Mouse (Mus musculus) lung, postnatal 0 days (tissue): ENCODE measurements around the gene Cfap57. TPM values are rescaled to one million over a fixed set of nuclear protein-coding genes. Genes with fewer than 3 reads are reported as not detected.
"Not testable (repeated sequence)": the region's sequence is repeated elsewhere in the genome, so short reads cannot be mapped to it uniquely, and the experiment has no call there.

ENCODE experiments used
- ATAC-seq: fragments of 200-750 bp; cut with Nextera tagmentation; 2 replicates; pipeline ENCODE4 v1.8.0; 2017; ENCODE audit warnings: moderate library complexity
- DNase-seq: peaks from one replicate; pipeline ENCODE4 v3.0.0-alpha.2; 2016; ENCODE audit warnings: low spot score
- H3K27ac ChIP-seq: fragments of 300-500 bp; sonication (generic); 2 replicates; pipeline ENCODE4 v1.5.1; 2014; ENCODE audit warnings: antibody characterized with exemption, mild to moderate bottlenecking, low read length, mixed read lengths
- H3K27me3 ChIP-seq: fragments of 300-500 bp; sonication (generic); replicated peaks from 2 replicates; pipeline ENCODE4 v1.6.1; 2014; ENCODE audit warnings: low read length, mixed read lengths; ENCODE audit not compliant: insufficient read depth
- H3K36me3 ChIP-seq: fragments of 300-500 bp; sonication (generic); 2 replicates; pipeline ENCODE4 v1.6.1; 2014; ENCODE audit warnings: low read length, mixed read lengths; ENCODE audit not compliant: insufficient read depth
- H3K4me1 ChIP-seq: fragments of 300-500 bp; sonication (generic); 2 replicates; pipeline ENCODE4 v1.6.1; 2014; ENCODE audit warnings: antibody characterized with exemption, low read depth, low read length, mixed read lengths; ENCODE audit not compliant: insufficient read depth
- H3K4me2 ChIP-seq: fragments of 300-500 bp; sonication (generic); replicated peaks from 2 replicates; pipeline ENCODE4 v1.6.1; 2014; ENCODE audit warnings: low read depth, mild to moderate bottlenecking, low read length, moderate library complexity, mixed read lengths
- H3K4me3 ChIP-seq: fragments of 300-500 bp; sonication (generic); 2 replicates; pipeline ENCODE4 v1.5.1; 2014; ENCODE audit warnings: low read depth, low read length
- H3K9ac ChIP-seq: fragments of 300-500 bp; sonication (generic); replicated peaks from 2 replicates; pipeline ENCODE4 v1.6.1; 2014; ENCODE audit warnings: low read depth, mild to moderate bottlenecking
- H3K9me3 ChIP-seq: fragments of 300-500 bp; sonication (generic); 2 replicates; pipeline ENCODE4 v1.6.1; 2016; ENCODE audit warnings: low read length, mixed read lengths
- CTCF ChIP-seq: IDR thresholded peaks from 2 replicates; pipeline ENCODE4 v1.5.1; 2016; ENCODE audit warnings: antibody characterized with exemption, mild to moderate bottlenecking
- EP300 ChIP-seq: IDR thresholded peaks from 2 replicates; pipeline ENCODE4 v1.6.1; 2016; ENCODE audit warnings: antibody characterized with exemption, mild to moderate bottlenecking, control low read depth
- whole genome bisulfite sequencing: fragments of 180-500 bp; shearing (Covaris S2); extraction: QIAGEN DNeasy Blood & Tissue Kit; methylation state at CpG from one replicate; pipeline ENCODE4 v1.1.7; 2014; 5-methylcytosine and 5-hydroxymethylcytosine counted together
- polyA plus RNA-seq: library from polyadenylated mRNA; unstranded; fragments of >200 nt; fragmentation: Nextera tagmentation; extraction: Ambion mirVana; gene quantifications from 2 replicates; pipeline ENCODE4 v1.2.1, GENCODE M21; 2015

The Cfap57 gene
- polyA plus RNA-seq, 1 experiment from 2014 or later: 1.7 TPM

GRCm38 (mm10) chr4:118516699-118517496, 103.7 kb downstream of the Cfap57 start:
- Histone ChIP-seq H3K4me2 (no peak overlapping the region), H3K27ac (no peak overlapping the region), H3K9ac (no peak overlapping the region), H3K27me3 (no peaks in the 10 kb centered on the region), H3K4me1 (peaks cover 6% of the 10 kb centered on the region; the same call in 1 of the 2 replicates), H3K4me3 (no peak overlapping the region), H3K9me3 (no peaks in the 10 kb centered on the region), H3K36me3 (no peaks in the 10 kb centered on the region)
- ATAC-seq (0 out of 2 replicates have a peak, but pooled peaks have one; percentile 11), DNase-seq (no peak)
- WGBS: 14% methylated on average over 20 of the region's 20 CpGs
- TF ChIP-seq CTCF (peak; percentile 44), EP300 (no peak)

GRCm38 (mm10) chr4:118509050-118509449, 111.5 kb downstream of the Cfap57 start:
- peak overlapping the region; percentile 21; the same call in 1 of the 2 replicates for H3K27ac ChIP-seq
- TF ChIP-seq EP300 (no peak), CTCF (no peak)
- DNase-seq (peak; percentile 30), ATAC-seq (no peak)
- no peak overlapping the region for H3K4me2 ChIP-seq
- no peaks in the 10 kb centered on the region; the same call in 1 of the 2 replicates for H3K4me1 ChIP-seq
- no peaks in the 10 kb centered on the region for H3K9me3 ChIP-seq
- no peaks in the 10 kb centered on the region for H3K27me3 ChIP-seq
- 13% methylated on average over 6 of the region's 6 CpGs for WGBS
- no peaks in the 10 kb centered on the region for H3K36me3 ChIP-seq
- no peak overlapping the region for H3K4me3 ChIP-seq
- no peak overlapping the region for H3K9ac ChIP-seq

GRCm38 (mm10) chr4:118507171-118507570, 113.4 kb downstream of the Cfap57 start:
- H3K27me3 ChIP-seq, ATAC-seq, H3K9ac ChIP-seq, H3K4me2 ChIP-seq, DNase-seq, H3K9me3 ChIP-seq, H3K4me3 ChIP-seq, H3K36me3 ChIP-seq, H3K4me1 ChIP-seq, H3K27ac ChIP-seq: not testable (repeated sequence)
- 73% methylated on average over 1 of the region's 1 CpGs for WGBS

- peak; percentile 32 for ATAC-seq
- no peak for TF ChIP-seq EP300
- TF ChIP-seq CTCF: no peak
- no peaks in the 10 kb centered on the region; the same call in 1 of the 2 replicates for H3K4me1 ChIP-seq
- no peak overlapping the region for H3K4me3 ChIP-seq
- 24% methylated on average over 3 of the region's 3 CpGs for WGBS
- no peak overlapping the region for H3K9ac ChIP-seq
- no peaks in the 10 kb centered on the region for H3K9me3 ChIP-seq
- H3K27me3 ChIP-seq: no peaks in the 10 kb centered on the region
- DNase-seq: peak; percentile 60
- H3K36me3 ChIP-seq: no peaks in the 10 kb centered on the region
- H3K27ac ChIP-seq: no peak overlapping the region
- H3K4me2 ChIP-seq: no peak overlapping the region
Observed at GRCm38 (mm10) chr4:118505551-118505950, 115.0 kb downstream of the Cfap57 start.

Other genes with a start within 250 kb of the Cfap57 start
- gene Szt2, start 211.5 kb downstream of the Cfap57 start, polyA plus RNA-seq: 6.1 TPM in 2 replicates
- 90.5 and 95.8 TPM in 2 replicates for gene Med8, start 211.4 kb downstream of the Cfap57 start, polyA plus RNA-seq
- gene Elovl1, start 192.7 kb downstream of the Cfap57 start, polyA plus RNA-seq: 351 and 356 TPM in 2 replicates
- gene Cdc20, start 183.4 kb downstream of the Cfap57 start, polyA plus RNA-seq: 16.5 and 20.2 TPM in 2 replicates
- gene Mpl, start 163.3 kb downstream of the Cfap57 start, polyA plus RNA-seq: 1.1 TPM in 2 replicates
- gene Tie1, start 130.7 kb downstream of the Cfap57 start, polyA plus RNA-seq: 108 and 119 TPM in 2 replicates
- gene 2610528J11Rik, start 93.8 kb downstream of the Cfap57 start, polyA plus RNA-seq: 23.1 and 23.2 TPM in 2 replicates
- gene Tmem125, start 76.7 kb downstream of the Cfap57 start, polyA plus RNA-seq: 16.7 and 17.4 TPM in 2 replicates
- 85.5 and 87.8 TPM in 2 replicates for gene Ebna1bp2, start within 50 bp of the Cfap57 start, polyA plus RNA-seq
- not detected in 2 replicates for gene Olfr62, start 38.2 kb upstream of the Cfap57 start, polyA plus RNA-seq
- 0.91 and 1.5 TPM in 2 replicates for gene Olfr1342, start 72.0 kb upstream of the Cfap57 start, polyA plus RNA-seq
- not detected in 2 replicates for gene Olfr1341, start 82.7 kb upstream of the Cfap57 start, polyA plus RNA-seq
- gene Olfr1340, start 99.4 kb upstream of the Cfap57 start, polyA plus RNA-seq: not detected in 2 replicates
- not detected in 2 replicates for gene Olfr1339, start 111.4 kb upstream of the Cfap57 start, polyA plus RNA-seq
- gene Olfr1338, start 138.0 kb upstream of the Cfap57 start, polyA plus RNA-seq: not detected in 2 replicates
- gene Olfr1337, start 161.8 kb upstream of the Cfap57 start, polyA plus RNA-seq: not detected in 2 replicates
- not detected in 2 replicates for gene Olfr1335, start 189.2 kb upstream of the Cfap57 start, polyA plus RNA-seq
- gene Olfr1333, start 215.5 kb upstream of the Cfap57 start, polyA plus RNA-seq: not detected in 2 replicates
- gene Olfr1331, start 243.9 kb upstream of the Cfap57 start, polyA plus RNA-seq: not detected in 2 replicates